Mouse (Mus musculus) forebrain, embryonic 12.5 days (tissue): Measurements from ENCODE around the gene Gm47841. TPM values are rescaled to one million over a fixed set of nuclear protein-coding genes. Genes with fewer than 3 reads are reported as not detected.

Source experiments
- ATAC-seq: fragments of 200-750 bp; cut with Nextera tagmentation; 2 replicates; pipeline ENCODE4 v1.8.0; 2017; ENCODE audit warnings: moderate TSS enrichment; ENCODE audit not compliant: low FRiP score
- H3K27ac ChIP-seq: fragments of 300-500 bp; sonication (generic); 2 replicates; pipeline ENCODE4 v1.5.1; 2016; ENCODE audit warnings: mild to moderate bottlenecking
- H3K27me3 ChIP-seq: fragments of 300-500 bp; sonication (generic); 2 replicates; pipeline ENCODE4 v1.6.1; 2016; ENCODE audit warnings: mild to moderate bottlenecking
- H3K36me3 ChIP-seq: fragments of 300-500 bp; sonication (generic); replicated peaks from 2 replicates; pipeline ENCODE4 v1.6.1; 2016; ENCODE audit warnings: mild to moderate bottlenecking
- H3K4me1 ChIP-seq: fragments of 300-500 bp; sonication (generic); 2 replicates; pipeline ENCODE4 v1.6.1; 2016
- H3K4me2 ChIP-seq: fragments of 300-500 bp; sonication (generic); 2 replicates; pipeline ENCODE4 v1.6.1; 2016; ENCODE audit warnings: mild to moderate bottlenecking, moderate library complexity
- H3K4me3 ChIP-seq: fragments of 300-500 bp; sonication (generic); replicated peaks from 2 replicates; pipeline ENCODE4 v1.5.1; 2016; ENCODE audit warnings: mild to moderate bottlenecking
- H3K9ac ChIP-seq: fragments of 300-500 bp; sonication (generic); 2 replicates; pipeline ENCODE4 v1.6.1; 2016; ENCODE audit warnings: mild to moderate bottlenecking
- H3K9me3 ChIP-seq: fragments of 300-500 bp; sonication (generic); 2 replicates; pipeline ENCODE4 v1.6.1; 2016
- WGBS: fragments of 180-500 bp; shearing (Covaris S2); methylation state at CpG from one replicate; pipeline ENCODE4 v1.1.7; 2016; 5-methylcytosine and 5-hydroxymethylcytosine counted together
- polyA plus RNA-seq: library from polyadenylated mRNA; unstranded; fragments of >200 nt; fragmentation: Nextera tagmentation; extraction: Ambion mirVana; gene quantifications from 2 replicates; pipeline ENCODE4 v1.2.1, GENCODE M21; 2016

Gene Gm47841
- polyA plus RNA-seq, 1 experiment from 2014 or later: not detected

DNA sequence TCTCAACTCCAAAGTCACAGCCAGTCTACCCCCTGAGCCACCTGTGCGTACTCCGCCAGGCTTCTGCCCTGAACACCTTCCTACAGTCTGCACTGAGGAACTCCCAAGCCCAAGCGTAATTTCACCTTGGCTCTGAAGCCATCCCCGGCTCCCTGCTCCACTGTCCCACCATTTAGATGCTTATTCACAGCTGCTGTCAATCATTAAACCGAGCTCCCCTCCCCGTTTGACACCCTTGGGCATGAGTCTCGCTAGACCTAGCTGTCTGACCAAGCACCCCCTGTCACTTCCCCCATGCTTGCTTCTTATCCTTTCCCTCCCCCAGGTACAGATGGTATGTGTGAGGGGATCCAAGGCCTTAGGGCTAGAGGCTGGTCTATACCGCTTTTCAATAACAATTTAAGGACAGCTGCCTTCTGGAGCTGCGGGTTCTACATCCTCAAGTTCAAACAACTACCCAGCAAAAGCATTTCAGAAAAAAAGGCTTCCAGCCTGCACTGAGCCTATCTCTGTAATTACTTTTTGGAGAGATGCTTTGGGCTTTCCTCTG, 22.5 kb upstream of the Gm47841 start:
- Histone ChIP-seq H3K27ac (peak overlapping the region; percentile 62; the same call in 1 of the 2 replicates), H3K4me1 (peaks cover 78% of the 10 kb centered on the region), H3K27me3 (no peaks in the 10 kb centered on the region; the same call in 1 of the 2 replicates), H3K9ac (peak overlapping the region; percentile 12; the same call in 1 of the 2 replicates), H3K9me3 (no peaks in the 10 kb centered on the region), H3K4me3 (no peak overlapping the region), H3K4me2 (no peak overlapping the region), H3K36me3 (no peaks in the 10 kb centered on the region)
- WGBS: 51% methylated on average over 9 of the region's 9 CpGs
- no peak for ATAC-seq

DNA sequence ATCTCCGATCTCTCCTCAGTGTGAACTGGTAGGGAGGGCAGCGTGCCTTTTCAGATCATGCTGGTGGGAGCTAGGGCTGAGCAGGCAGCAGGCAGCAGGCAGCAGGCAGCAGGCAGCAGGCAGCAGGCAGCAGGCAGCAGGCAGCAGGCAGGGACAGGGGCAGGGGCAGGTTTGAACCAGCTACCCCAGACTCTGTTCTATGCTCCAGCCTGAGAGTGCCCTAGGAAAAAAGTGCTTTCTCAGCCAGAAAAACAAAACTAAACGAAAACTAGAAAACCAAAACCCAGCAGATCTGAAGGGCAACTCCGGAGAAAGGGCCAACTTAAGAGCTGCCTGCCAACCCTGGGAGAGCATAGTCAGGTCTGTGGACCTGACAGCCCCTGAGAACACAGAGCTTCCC, 21.5 kb upstream of the Gm47841 start:
- peaks cover 75% of the 10 kb centered on the region for H3K4me1 ChIP-seq
- H3K9me3 ChIP-seq: no peaks in the 10 kb centered on the region
- no peaks in the 10 kb centered on the region for H3K36me3 ChIP-seq
- no peak for ATAC-seq
- H3K27me3 ChIP-seq: peaks cover 3% of the 10 kb centered on the region; the same call in 1 of the 2 replicates
- 48% methylated on average over 4 of the region's 4 CpGs for WGBS
- no peak overlapping the region for H3K9ac ChIP-seq
- no peak overlapping the region for H3K4me3 ChIP-seq
- H3K4me2 ChIP-seq: no peak overlapping the region
- peak overlapping the region; percentile 43 for H3K27ac ChIP-seq

DNA sequence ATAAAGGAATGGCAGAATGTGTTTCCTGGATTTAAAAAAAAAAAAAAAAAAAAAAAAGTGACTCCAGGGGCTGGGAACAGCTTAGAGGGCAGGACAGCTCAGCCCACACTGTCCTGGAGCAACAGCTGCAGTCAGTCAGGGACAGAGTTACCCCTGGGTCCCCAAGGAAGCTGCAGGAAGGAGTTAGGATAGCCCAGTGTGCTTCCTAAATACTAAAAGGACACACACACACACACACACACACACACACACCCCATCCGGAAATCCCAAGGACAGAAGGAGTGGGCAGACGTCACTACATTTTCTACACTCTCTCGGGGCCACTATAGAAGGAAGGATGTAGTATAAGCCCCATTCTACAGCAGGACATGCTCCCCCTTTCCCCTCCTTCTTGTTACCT, 20.8 kb upstream of the Gm47841 start:
- WGBS: 59% methylated on average over 3 of the region's 3 CpGs
- no peak for ATAC-seq
- Histone ChIP-seq H3K4me3 (no peak overlapping the region), H3K4me1 (peaks cover 77% of the 10 kb centered on the region), H3K9me3 (no peaks in the 10 kb centered on the region), H3K27me3 (peaks cover 7% of the 10 kb centered on the region; the same call in 1 of the 2 replicates), H3K9ac (no peak overlapping the region), H3K4me2 (no peak overlapping the region), H3K27ac (peak overlapping the region; percentile 43; the same call in 1 of the 2 replicates), H3K36me3 (no peaks in the 10 kb centered on the region)

DNA sequence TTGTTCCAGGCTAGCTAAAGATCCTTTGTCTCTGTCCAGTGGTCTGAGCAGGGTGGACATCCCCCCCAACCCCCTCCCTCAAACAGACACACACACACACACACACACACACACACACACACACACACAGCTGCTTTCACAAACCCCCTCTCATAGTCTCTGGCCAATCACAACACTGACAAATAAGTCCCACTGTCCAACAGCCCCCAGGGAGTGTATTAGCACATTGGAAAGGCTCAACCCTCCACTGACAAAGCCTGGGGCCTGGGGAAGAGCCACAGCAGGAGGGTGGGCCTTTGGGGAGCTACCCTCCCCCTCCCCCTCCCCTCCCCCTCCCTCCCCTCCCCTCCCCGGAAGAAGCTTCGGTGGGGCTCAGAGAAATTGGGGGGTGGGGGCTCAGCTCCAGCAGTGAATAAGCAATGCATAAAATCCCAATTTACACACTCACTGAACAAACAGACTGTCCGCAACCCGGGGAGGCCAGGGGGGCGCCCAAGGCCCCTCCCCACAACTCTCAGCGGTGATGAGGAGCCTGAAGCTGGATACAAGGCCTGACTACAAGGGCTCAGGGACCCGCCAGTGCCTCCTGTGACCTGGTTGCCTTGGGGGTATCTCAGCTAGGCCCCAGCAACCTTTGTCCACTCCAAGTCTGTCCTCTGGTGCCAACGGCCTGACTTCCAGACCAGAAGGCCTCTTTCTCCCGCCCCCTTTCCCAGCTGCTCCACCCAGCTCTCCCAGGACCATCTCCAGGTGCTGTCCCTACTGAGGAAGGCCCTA, 19.9 kb upstream of the Gm47841 start:
- 0 out of 2 replicates have a peak overlapping the region, but pooled peaks have one; percentile 2 for H3K9ac ChIP-seq
- no peaks in the 10 kb centered on the region for H3K36me3 ChIP-seq
- no peak overlapping the region; the same call in 1 of the 2 replicates for H3K4me2 ChIP-seq
- peaks cover 82% of the 10 kb centered on the region for H3K4me1 ChIP-seq
- no peaks in the 10 kb centered on the region for H3K9me3 ChIP-seq
- H3K27ac ChIP-seq: peak overlapping the region; percentile 75
- H3K4me3 ChIP-seq: no peak overlapping the region
- peaks cover 7% of the 10 kb centered on the region; the same call in 1 of the 2 replicates for H3K27me3 ChIP-seq
- ATAC-seq: peak; percentile 78
- WGBS: 7% methylated on average over 7 of the region's 9 CpGs

DNA sequence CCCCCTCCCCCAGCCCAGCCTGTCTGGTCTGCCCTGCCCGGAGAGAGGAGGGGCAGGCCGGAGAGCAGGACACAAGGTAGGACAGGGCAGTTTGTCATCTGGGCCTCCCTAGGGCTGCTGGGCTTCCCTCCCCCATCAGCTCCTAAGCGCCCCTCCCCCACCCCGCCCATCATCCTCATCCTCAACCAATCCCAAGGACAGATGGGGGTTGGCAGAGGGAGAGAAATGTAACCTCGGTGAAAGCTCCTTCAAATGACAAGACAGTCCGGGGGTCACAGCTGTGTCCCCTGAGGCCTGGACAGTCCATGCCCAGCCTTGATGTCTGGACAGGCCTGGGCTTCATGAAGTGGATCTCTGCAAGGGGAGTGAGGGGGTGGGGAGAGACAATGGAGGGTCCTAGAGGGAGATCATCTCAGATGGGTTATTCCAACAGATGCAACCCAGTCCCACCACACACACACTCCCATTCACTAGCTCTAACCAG, 19.2 kb upstream of the Gm47841 start:
- H3K36me3 ChIP-seq: no peaks in the 10 kb centered on the region
- H3K27me3 ChIP-seq: peaks cover 7% of the 10 kb centered on the region; the same call in 1 of the 2 replicates
- peak; percentile 40 for ATAC-seq
- WGBS: 10% methylated on average over 6 of the region's 6 CpGs
- peaks cover 86% of the 10 kb centered on the region for H3K4me1 ChIP-seq
- H3K27ac ChIP-seq: peak overlapping the region; percentile 75
- no peak overlapping the region; the same call in 1 of the 2 replicates for H3K9ac ChIP-seq
- no peaks in the 10 kb centered on the region for H3K9me3 ChIP-seq
- H3K4me3 ChIP-seq: no peak overlapping the region
- no peak overlapping the region for H3K4me2 ChIP-seq

DNA sequence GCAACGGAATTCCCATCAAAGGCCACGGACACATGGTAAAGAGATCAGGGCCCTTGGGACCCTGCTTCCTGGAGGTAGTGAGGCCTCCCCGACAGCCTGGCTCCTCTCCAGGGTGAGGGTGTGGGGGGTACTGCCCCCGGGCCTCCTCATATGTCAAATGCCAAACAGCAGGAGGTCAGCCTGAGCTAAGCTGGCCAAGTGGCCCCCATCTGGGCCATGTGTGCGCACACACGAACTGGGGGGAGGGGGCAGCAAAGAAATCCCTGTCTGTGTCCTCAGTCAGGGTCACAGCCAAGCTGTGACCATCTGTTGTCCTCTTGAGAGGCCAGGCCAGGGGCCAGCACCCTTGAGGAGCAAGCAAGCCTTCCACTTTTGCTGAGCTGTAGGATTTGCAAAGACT, 17.9 kb upstream of the Gm47841 start:
- Histone ChIP-seq H3K4me2 (no peak overlapping the region), H3K4me1 (peaks cover 81% of the 10 kb centered on the region), H3K9ac (no peak overlapping the region)

DNA sequence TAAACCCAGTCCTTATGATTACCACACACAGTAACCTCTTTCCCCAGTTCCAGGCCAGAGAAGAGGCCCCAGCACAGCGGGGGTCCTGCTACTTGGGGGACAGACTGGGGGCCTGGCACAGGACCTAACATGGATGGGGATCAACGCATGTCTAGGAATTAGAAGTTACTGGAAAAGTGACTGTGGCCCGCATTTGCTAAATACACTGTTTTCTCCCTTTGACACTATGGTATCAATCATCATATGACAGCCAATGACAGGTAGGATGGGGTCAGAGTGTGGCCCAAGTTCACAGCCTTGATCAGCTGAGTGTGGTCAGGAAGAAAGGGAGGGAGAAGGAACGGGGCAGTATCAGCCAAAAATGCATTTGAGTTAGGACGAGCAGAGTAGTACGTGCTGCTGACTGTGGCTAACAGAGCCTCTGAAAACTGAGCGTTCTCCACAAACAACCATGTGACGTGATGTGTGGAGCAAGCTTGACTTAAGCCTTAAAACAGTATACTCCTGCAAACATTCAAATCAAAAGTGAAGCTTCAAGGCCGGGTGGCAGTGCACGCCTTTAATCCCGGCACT, 13.2 kb upstream of the Gm47841 start:
- 0 out of 2 replicates have a peak overlapping the region, but pooled peaks have one; percentile 36 for H3K27ac ChIP-seq
- no peaks in the 10 kb centered on the region; the same call in 1 of the 2 replicates for H3K36me3 ChIP-seq
- peaks cover 37% of the 10 kb centered on the region for H3K27me3 ChIP-seq
- no peaks in the 10 kb centered on the region for H3K9me3 ChIP-seq
- 47% methylated on average over 11 of the region's 11 CpGs for WGBS
- H3K9ac ChIP-seq: peak overlapping the region; percentile 7; the same call in 1 of the 2 replicates
- H3K4me2 ChIP-seq: no peak overlapping the region
- H3K4me1 ChIP-seq: peaks cover 51% of the 10 kb centered on the region
- no peak for ATAC-seq
- H3K4me3 ChIP-seq: no peak overlapping the region

More for the DNA sequence above, 17.9 kb upstream of the Gm47841 start:
- 29% methylated on average over 6 of the region's 6 CpGs for WGBS
- ATAC-seq: no peak
- H3K27me3 ChIP-seq: peaks cover 10% of the 10 kb centered on the region; the same call in 1 of the 2 replicates
- no peaks in the 10 kb centered on the region for H3K9me3 ChIP-seq
- H3K36me3 ChIP-seq: no peaks in the 10 kb centered on the region
- H3K27ac ChIP-seq: no peak overlapping the region
- no peak overlapping the region for H3K4me3 ChIP-seq

DNA sequence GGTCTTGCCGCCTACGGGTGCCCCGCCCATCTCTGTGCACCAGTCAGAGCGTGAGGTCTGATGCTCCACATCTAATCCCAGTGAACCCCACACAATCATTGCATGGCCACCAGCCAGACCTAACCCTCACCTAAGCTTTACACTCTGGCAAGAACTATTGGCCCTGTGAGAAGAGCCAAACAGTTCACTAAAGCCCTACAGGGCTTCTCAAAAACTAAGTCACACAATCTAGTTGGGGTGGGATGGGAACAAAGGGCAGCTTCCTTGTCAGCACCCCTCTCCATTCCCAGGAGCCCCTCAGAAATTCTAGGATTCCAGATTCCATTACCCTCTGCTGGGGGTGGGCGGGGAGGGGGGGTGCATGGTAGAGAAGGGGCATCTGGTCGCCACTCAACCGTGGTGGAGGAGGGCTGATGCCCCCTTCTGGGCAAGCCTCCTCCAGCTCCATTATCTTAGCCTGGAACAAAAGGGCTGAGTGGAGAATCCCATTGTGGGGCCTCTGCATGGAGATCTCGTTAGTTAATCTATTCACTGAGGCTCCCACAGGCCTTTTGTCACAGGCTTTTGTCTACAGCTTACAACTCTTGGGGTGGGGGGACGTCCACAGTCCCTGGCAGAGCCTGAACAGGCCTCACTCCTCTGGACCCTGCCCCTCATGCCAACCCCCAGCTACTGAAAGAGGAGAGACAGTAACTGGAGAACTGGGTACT, 12.5 kb upstream of the Gm47841 start:
- 14% methylated on average over 9 of the region's 9 CpGs for whole genome bisulfite sequencing
- Histone ChIP-seq H3K9ac (peak overlapping the region; percentile 7; the same call in 1 of the 2 replicates), H3K9me3 (no peaks in the 10 kb centered on the region), H3K36me3 (no peaks in the 10 kb centered on the region; the same call in 1 of the 2 replicates), H3K27ac (0 out of 2 replicates have a peak overlapping the region, but pooled peaks have one; percentile 36), H3K4me2 (no peak overlapping the region), H3K4me1 (peaks cover 45% of the 10 kb centered on the region), H3K4me3 (no peak overlapping the region), H3K27me3 (peaks cover 43% of the 10 kb centered on the region)
- peak; percentile 61 for ATAC-seq

DNA sequence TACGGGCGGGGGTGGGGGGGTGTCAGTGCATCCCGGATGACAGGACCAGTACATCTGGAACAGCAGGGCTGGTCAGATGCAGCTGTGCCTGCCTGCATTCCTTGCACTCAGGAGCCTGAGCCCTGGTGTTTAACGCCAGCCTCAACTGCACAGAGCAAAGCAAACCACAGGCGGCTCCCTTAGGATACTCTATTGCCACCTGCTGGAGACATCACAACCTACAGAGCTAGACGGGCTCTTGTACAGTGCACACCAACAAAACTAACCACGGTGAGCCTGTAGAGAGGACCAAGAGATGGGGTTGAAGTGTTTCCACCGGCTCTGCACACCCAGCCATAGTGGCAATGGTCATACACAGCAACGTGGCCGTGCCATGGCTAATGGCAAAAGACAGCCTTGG, 9.0 kb upstream of the Gm47841 start:
- Histone ChIP-seq H3K4me1 (peaks cover 43% of the 10 kb centered on the region), H3K27ac (no peak overlapping the region)
- WGBS: 43% methylated on average over 10 of the region's 10 CpGs

DNA sequence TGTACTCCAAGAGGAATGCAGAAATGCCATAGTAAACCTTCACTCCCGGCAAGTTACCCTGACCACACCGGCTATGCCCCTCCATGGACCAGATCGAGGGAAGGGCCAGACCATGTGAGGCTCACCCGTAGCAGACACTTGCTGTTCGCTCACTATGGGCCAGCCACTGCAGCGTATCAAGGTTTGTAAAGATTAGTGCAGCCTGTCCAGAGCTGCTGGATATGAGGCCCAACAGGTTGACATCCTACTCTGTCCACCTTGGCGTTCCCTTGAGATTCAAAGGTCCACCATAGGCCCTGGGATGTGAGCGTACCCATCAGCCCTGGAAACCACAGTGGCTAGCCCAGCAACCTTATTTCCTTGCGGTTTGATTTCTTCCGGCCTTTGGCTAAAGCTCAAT, 7.3 kb upstream of the Gm47841 start:
- Histone ChIP-seq H3K4me3 (no peak overlapping the region), H3K9ac (no peak overlapping the region), H3K9me3 (no peaks in the 10 kb centered on the region), H3K27me3 (peaks cover 84% of the 10 kb centered on the region), H3K4me1 (peaks cover 29% of the 10 kb centered on the region), H3K4me2 (no peak overlapping the region), H3K27ac (no peak overlapping the region), H3K36me3 (no peaks in the 10 kb centered on the region; the same call in 1 of the 2 replicates)
- WGBS: 81% methylated on average over 10 of the region's 10 CpGs
- ATAC-seq: no peak

More for the DNA sequence above, 9.0 kb upstream of the Gm47841 start:
- Histone ChIP-seq H3K27me3 (peaks cover 71% of the 10 kb centered on the region), H3K9me3 (no peaks in the 10 kb centered on the region), H3K36me3 (no peaks in the 10 kb centered on the region; the same call in 1 of the 2 replicates), H3K9ac (no peak overlapping the region), H3K4me3 (no peak overlapping the region), H3K4me2 (no peak overlapping the region)
- ATAC-seq: peak; percentile 71

DNA sequence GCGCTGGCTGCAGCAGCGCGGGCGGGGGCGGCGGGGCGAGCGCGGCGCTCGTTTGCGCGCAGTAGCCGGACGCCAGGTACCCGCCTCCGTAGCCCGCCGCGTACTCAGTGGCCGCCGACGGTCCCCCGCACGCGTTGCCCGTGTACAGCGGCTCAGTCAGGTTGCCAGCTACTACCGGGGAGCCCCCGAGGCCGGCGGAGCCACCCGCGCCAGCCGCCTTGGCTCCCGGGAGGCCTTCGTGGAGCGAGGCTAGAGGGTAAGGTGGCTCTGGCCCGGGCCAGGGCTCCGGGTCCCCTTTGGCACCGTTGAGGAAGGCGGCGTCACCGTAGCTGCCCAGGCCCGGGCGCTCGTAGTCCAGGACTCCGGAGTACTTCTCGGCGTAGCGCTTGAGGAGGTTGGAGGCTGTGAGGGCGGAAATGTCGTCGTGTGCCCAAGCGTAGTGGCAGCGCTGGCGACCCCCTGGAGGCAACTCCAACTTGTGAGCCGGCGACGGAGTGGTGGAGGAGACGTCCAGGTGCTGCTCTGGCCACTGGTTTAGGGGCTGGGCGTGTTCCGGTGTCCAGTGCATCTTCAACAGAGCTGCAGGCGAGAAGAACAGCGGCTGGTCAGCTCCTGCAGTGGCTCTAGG, 6.7 kb upstream of the Gm47841 start:
- peak overlapping the region; percentile 63 for H3K4me2 ChIP-seq
- H3K27me3 ChIP-seq: peaks cover 90% of the 10 kb centered on the region
- peak overlapping the region; percentile 49 for H3K9ac ChIP-seq
- peak overlapping the region; percentile 40 for H3K4me3 ChIP-seq
- no peaks in the 10 kb centered on the region; the same call in 1 of the 2 replicates for H3K36me3 ChIP-seq
- H3K4me1 ChIP-seq: peaks cover 23% of the 10 kb centered on the region
- WGBS: 7% methylated on average over 50 of the region's 65 CpGs
- no peaks in the 10 kb centered on the region for H3K9me3 ChIP-seq
- no peak for ATAC-seq
- no peak overlapping the region for H3K27ac ChIP-seq
